Mouse (Mus musculus): ENCODE results near the gene Ppp3ca.

- TF ChIP-seq CTCF (IDR thresholded peaks at IDR 0.05; ENCODE audit: low read depth) (no peak), EP300 (IDR thresholded peaks at IDR 0.05; ENCODE audit: low read depth) (no peak)
Measured at GRCm38 (mm10) chr3:136651496-136651895, 18.4 kb upstream of the Ppp3ca start.

All from liver, postnatal 0 days (tissue).